Mouse (Mus musculus) heart, postnatal 0 days (tissue): ENCODE results near the gene Slc4a2. TPM values are rescaled to one million over a fixed set of nuclear protein-coding genes. Genes with fewer than 3 reads are reported as not detected.

Experiments used
- ATAC-seq: fragments of 200-750 bp; cut with Nextera tagmentation; 2 replicates; pipeline ENCODE4 v1.8.0; 2017; ENCODE audit warnings: low read depth, moderate number of reproducible peaks, moderate library complexity; ENCODE audit not compliant: insufficient read depth
- DNase-seq: peaks from one replicate; pipeline ENCODE4 v3.0.0-alpha.2; 2016; ENCODE audit warnings: low spot score
- H3K27ac ChIP-seq: fragments of 300-500 bp; sonication (generic); 2 replicates; pipeline ENCODE4 v1.5.1; 2014; ENCODE audit warnings: low read depth, mild to moderate bottlenecking
- H3K27me3 ChIP-seq: fragments of 300-500 bp; sonication (generic); 2 replicates; pipeline ENCODE4 v1.6.1; 2014; ENCODE audit warnings: low read length, mixed read lengths; ENCODE audit not compliant: control insufficient read depth, insufficient read depth
- H3K36me3 ChIP-seq: fragments of 300-500 bp; sonication (generic); replicated peaks from 2 replicates; pipeline ENCODE4 v1.6.1; 2014; ENCODE audit warnings: low read length, mixed read lengths; ENCODE audit not compliant: control insufficient read depth, insufficient read depth
- H3K4me1 ChIP-seq: fragments of 300-500 bp; sonication (generic); 2 replicates; pipeline ENCODE4 v1.6.1; 2014; ENCODE audit warnings: antibody characterized with exemption; ENCODE audit not compliant: control insufficient read depth, insufficient read depth
- H3K4me2 ChIP-seq: fragments of 300-500 bp; sonication (generic); 2 replicates; pipeline ENCODE4 v1.6.1; 2014; ENCODE audit warnings: low read depth, mild to moderate bottlenecking, low read length, moderate library complexity
- H3K4me3 ChIP-seq: fragments of 300-500 bp; sonication (generic); 2 replicates; pipeline ENCODE4 v1.5.1; 2014; ENCODE audit warnings: low read depth, low read length
- H3K9ac ChIP-seq: fragments of 300-500 bp; sonication (generic); replicated peaks from 2 replicates; pipeline ENCODE4 v1.6.1; 2014; ENCODE audit warnings: low read depth, low read length, mixed read lengths
- H3K9me3 ChIP-seq: fragments of 300-500 bp; sonication (generic); replicated peaks from 2 replicates; pipeline ENCODE4 v1.6.1; 2016; ENCODE audit warnings: low read length; ENCODE audit not compliant: control insufficient read depth
- CTCF ChIP-seq: IDR thresholded peaks from 2 replicates; pipeline ENCODE4 v1.5.1; 2016; ENCODE audit warnings: antibody characterized with exemption, control low read depth, low read depth
- EP300 ChIP-seq: IDR thresholded peaks from 2 replicates; pipeline ENCODE4 v1.6.1; 2016; ENCODE audit warnings: antibody characterized with exemption, low read depth
- WGBS: fragments of 180-500 bp; shearing (Covaris S2); extraction: QIAGEN DNeasy Blood & Tissue Kit; methylation state at CpG from one replicate; pipeline ENCODE4 v1.1.7; 2014; 5-methylcytosine and 5-hydroxymethylcytosine counted together
- polyA plus RNA-seq: library from polyadenylated mRNA; unstranded; fragments of >200 nt; fragmentation: Nextera tagmentation; extraction: Ambion mirVana; gene quantifications from 2 replicates; pipeline ENCODE4 v1.2.1, GENCODE M21; 2015
- total RNA-seq: library from RNA; depleted of rRNA; stranded (reverse); fragments of >200 nt; gene quantifications from 2 replicates; pipeline ENCODE4 v1.2.3, GENCODE M21; 2014; ENCODE audit warnings: low replicate concordance

Gene Slc4a2
- total and polyA plus RNA-seq, 2 experiments from 2014 or later, result 20.8 to 110 TPM

DNA sequence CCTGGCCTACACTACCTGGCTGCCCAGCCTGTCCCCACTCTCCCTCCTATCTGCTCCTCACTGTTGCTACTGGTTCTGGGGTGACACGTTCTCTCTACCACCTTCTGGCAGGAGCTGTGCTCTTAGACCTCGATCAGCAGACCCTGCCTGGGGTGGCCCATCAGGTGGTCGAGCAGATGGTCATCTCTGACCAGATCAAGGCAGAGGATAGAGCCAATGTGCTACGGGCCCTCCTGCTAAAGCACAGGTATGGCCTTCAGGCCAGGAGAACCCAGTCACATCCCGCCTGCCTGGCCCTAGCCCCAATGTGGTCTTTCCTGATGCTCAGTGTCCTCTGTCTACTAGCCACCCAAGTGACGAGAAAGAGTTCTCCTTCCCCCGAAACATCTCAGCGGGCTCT is 10.4 kb downstream of the Slc4a2 start:
- DNase-seq, result no peak
- peak overlapping the region; percentile 22 for H3K27ac ChIP-seq
- no peak for TF ChIP-seq EP300
- TF ChIP-seq CTCF, result no peak
- no peak overlapping the region for H3K4me2 ChIP-seq
- peaks cover 91% of the 10 kb centered on the region for H3K36me3 ChIP-seq
- H3K4me3 ChIP-seq, result no peak overlapping the region
- H3K4me1 ChIP-seq, result no peaks in the 10 kb centered on the region
- no peak for ATAC-seq
- no peaks in the 10 kb centered on the region for H3K9me3 ChIP-seq
- H3K27me3 ChIP-seq, result no peaks in the 10 kb centered on the region
- WGBS, result 84% methylated on average over 8 of the region's 8 CpGs
- no peak overlapping the region for H3K9ac ChIP-seq

- no peak overlapping the region for H3K9ac ChIP-seq
- no peaks in the 10 kb centered on the region for H3K9me3 ChIP-seq
- H3K4me2 ChIP-seq, result no peak overlapping the region
- DNase-seq (no peak), ATAC-seq (no peak)
- H3K27ac ChIP-seq, result no peak overlapping the region
- H3K36me3 ChIP-seq, result peaks cover 60% of the 10 kb centered on the region
- peaks cover 10% of the 10 kb centered on the region; the same call in 1 of the 2 replicates for H3K4me1 ChIP-seq
- no peaks in the 10 kb centered on the region for H3K27me3 ChIP-seq
- TF ChIP-seq CTCF (no peak), EP300 (no peak)
- WGBS, result 83% methylated on average over 8 of the region's 8 CpGs
- no peak overlapping the region for H3K4me3 ChIP-seq
These were observed 17.6 kb downstream of the Slc4a2 start for GRCm38 (mm10) chr5:24441187-24441586.

DNA sequence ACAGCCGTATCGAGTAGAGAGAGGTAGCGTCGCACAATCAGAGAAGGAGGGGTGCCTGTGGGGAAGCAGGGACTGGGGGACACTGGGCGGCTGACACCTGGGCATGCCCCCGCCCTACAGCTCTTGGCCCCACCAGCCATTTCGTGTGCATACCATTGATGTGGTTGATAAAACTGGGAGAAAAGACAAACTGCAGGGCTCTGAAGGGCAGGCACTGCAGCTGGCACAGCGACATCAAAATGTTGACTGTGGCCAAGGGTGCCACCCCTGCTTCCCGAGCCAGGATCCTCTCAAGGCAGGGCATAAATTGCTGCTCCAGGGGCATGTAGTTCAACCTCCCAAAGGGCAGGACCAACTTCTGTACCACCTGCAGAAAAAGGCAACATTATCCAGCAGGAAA is 18.4 kb downstream of the Slc4a2 start:
- Histone ChIP-seq H3K9ac (no peak overlapping the region), H3K4me1 (peaks cover 10% of the 10 kb centered on the region; the same call in 1 of the 2 replicates), H3K9me3 (no peaks in the 10 kb centered on the region), H3K36me3 (peaks cover 53% of the 10 kb centered on the region), H3K27ac (no peak overlapping the region), H3K4me2 (no peak overlapping the region), H3K4me3 (no peak overlapping the region), H3K27me3 (no peaks in the 10 kb centered on the region)
- WGBS, result 74% methylated on average over 9 of the region's 9 CpGs
- TF ChIP-seq CTCF, result no peak
- no peak for TF ChIP-seq EP300
- ATAC-seq (no peak), DNase-seq (no peak)

- no peak overlapping the region for H3K4me3 ChIP-seq
These were observed 19.6 kb downstream of the Slc4a2 start for GRCm38 (mm10) chr5:24443204-24443603.

GRCm38 (mm10) chr5:24443927-24444326 is 20.3 kb downstream of the Slc4a2 start:
- WGBS, result 69% methylated on average over 12 of the region's 12 CpGs
- Histone ChIP-seq H3K27ac (peak overlapping the region; percentile 99), H3K36me3 (peaks cover 37% of the 10 kb centered on the region)

More at GRCm38 (mm10) chr5:24443204-24443603, 19.6 kb downstream of the Slc4a2 start:
- peaks cover 43% of the 10 kb centered on the region for H3K36me3 ChIP-seq
- H3K4me2 ChIP-seq, result no peak overlapping the region
- no peak overlapping the region for H3K9ac ChIP-seq
- H3K27me3 ChIP-seq, result no peaks in the 10 kb centered on the region
- H3K27ac ChIP-seq, result no peak overlapping the region
- H3K4me1 ChIP-seq, result peaks cover 14% of the 10 kb centered on the region
- H3K9me3 ChIP-seq, result no peaks in the 10 kb centered on the region
- ATAC-seq (no peak), DNase-seq (no peak)
- TF ChIP-seq EP300 (no peak), CTCF (no peak)
- 87% methylated on average over 7 of the region's 7 CpGs for WGBS

GRCm38 (mm10) chr5:24444746-24445427 is 21.2 kb downstream of the Slc4a2 start, which contains the start of gene Fastk:
TSS of gene Fastk (minus strand) at chr5:24445287.
- H3K9me3 ChIP-seq, result no peaks in the 10 kb centered on the region
- H3K4me2 ChIP-seq, result peak within 1 kb of the TSS; percentile 73
- peak within 1 kb of the TSS; percentile 86 for H3K4me3 ChIP-seq
- no peaks in the 10 kb centered on the region for H3K27me3 ChIP-seq
- ATAC-seq (peak; percentile 87), DNase-seq (peak; percentile 93)
- 0 out of 2 replicates have a peak, but pooled peaks have one; percentile 42 for TF ChIP-seq EP300
- no peak for TF ChIP-seq CTCF
- under 1% methylated on average over 56 of the region's 60 CpGs for WGBS
- H3K9ac ChIP-seq, result peak within 1 kb of the TSS; percentile 95
- H3K27ac ChIP-seq, result peak within 1 kb of the TSS; percentile 99
- peaks cover 28% of the 10 kb centered on the region for H3K36me3 ChIP-seq
- H3K4me1 ChIP-seq, result peaks cover 14% of the 10 kb centered on the region

More at GRCm38 (mm10) chr5:24443927-24444326, 20.3 kb downstream of the Slc4a2 start:
- peak overlapping the region; percentile 86 for H3K4me3 ChIP-seq
- no peak for TF ChIP-seq CTCF
- TF ChIP-seq EP300, result no peak
- peaks cover 14% of the 10 kb centered on the region for H3K4me1 ChIP-seq
- H3K27me3 ChIP-seq, result no peaks in the 10 kb centered on the region
- peak overlapping the region; percentile 73 for H3K4me2 ChIP-seq
- peak overlapping the region; percentile 95 for H3K9ac ChIP-seq
- no peaks in the 10 kb centered on the region for H3K9me3 ChIP-seq
- DNase-seq, result no peak
- ATAC-seq, result no peak
